ENCODE assay signal across 12 mouse cellular contexts in the genomic region with DNA sequence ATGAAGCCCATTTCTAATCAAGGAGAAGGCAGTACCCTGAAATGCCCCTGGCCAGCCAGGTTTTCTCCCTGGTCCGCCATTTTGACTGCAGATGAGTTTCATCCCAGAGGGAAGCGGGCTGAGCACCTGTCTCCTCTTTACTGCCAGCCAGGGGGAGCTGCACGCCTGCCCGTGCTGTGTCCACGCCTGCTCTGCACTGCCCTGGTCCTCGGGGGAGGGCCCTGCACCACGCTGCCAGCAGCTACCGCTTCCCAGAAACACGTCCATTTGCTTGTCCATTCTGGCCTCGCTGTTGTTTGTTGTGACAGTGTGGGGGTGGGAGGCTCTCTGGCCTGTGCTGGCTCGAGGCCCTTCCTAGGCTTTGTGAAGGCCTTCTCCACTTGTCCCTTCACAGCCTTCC. TPM values are rescaled to one million over a fixed set of nuclear protein-coding genes. Genes with fewer than 3 reads are reported as not detected.
A peak's percentile ranks its signal among the peaks of the same experiment; 100 is the strongest.
DNase-seq lines count a peak whose midpoint lies in the region; ATAC-seq and TF ChIP-seq lines count a peak whose summit lies in the region.
"Had no signal": no experiment of that assay in that cellular context is flagged by ENCODE, and none has a peak within 500 bp of the region (broad histone marks: within the 10 kb centered on the region; RNA-seq: fewer than 3 reads in every experiment).

No protein-coding gene starts in this region.

- no peak overlapping the region for H3K4me2 ChIP-seq in midbrain, embryonic 12.5 days (replicated peaks)
- H3K4me2 ChIP-seq in heart, embryonic 15.5 days: no peak overlapping the region
- no peak overlapping the region for H3K4me2 ChIP-seq in midbrain, postnatal 0 days (ENCODE audit: low read depth, low read length, poor library complexity, severe bottlenecking)
- H3K4me2 ChIP-seq: neural tube, embryonic 12.5 days had no signal

- peaks cover 98% of the 10 kb centered on the region for H3K36me3 ChIP-seq in midbrain, embryonic 12.5 days
- H3K36me3 ChIP-seq in midbrain, embryonic 10.5 days: peaks cover 100% of the 10 kb centered on the region
- peaks cover 80% of the 10 kb centered on the region for H3K36me3 ChIP-seq in heart, embryonic 15.5 days
- peaks cover 89% of the 10 kb centered on the region for H3K36me3 ChIP-seq in midbrain, postnatal 0 days (ENCODE audit: insufficient read depth, low read length)

- no peaks in the 10 kb centered on the region for H3K27me3 ChIP-seq in midbrain, embryonic 12.5 days
- no peaks in the 10 kb centered on the region for H3K27me3 ChIP-seq in midbrain, embryonic 10.5 days (ENCODE audit: low read depth, poor library complexity, severe bottlenecking)
- H3K27me3 ChIP-seq in heart, embryonic 15.5 days: no peaks in the 10 kb centered on the region
- no peaks in the 10 kb centered on the region for H3K27me3 ChIP-seq in midbrain, postnatal 0 days (ENCODE audit: insufficient read depth, low read length)
- H3K27me3 ChIP-seq: CH12.LX; neural tube, embryonic 12.5 days had no signal

- no peak overlapping the region for H3K4me3 ChIP-seq in midbrain, embryonic 12.5 days
- no peak overlapping the region for H3K4me3 ChIP-seq in midbrain, embryonic 10.5 days
- H3K4me3 ChIP-seq in heart, embryonic 15.5 days: no peak overlapping the region
- no peak overlapping the region for H3K4me3 ChIP-seq in midbrain, postnatal 0 days (ENCODE audit: low read depth, low read length)
- H3K4me3 ChIP-seq: neural tube, embryonic 12.5 days had no signal

- H3K9me3 ChIP-seq in midbrain, embryonic 12.5 days: no peaks in the 10 kb centered on the region
- H3K9me3 ChIP-seq in midbrain, embryonic 10.5 days (replicated peaks): no peaks in the 10 kb centered on the region
- H3K9me3 ChIP-seq in heart, embryonic 15.5 days (replicated peaks): no peaks in the 10 kb centered on the region
- no peaks in the 10 kb centered on the region for H3K9me3 ChIP-seq in midbrain, postnatal 0 days (ENCODE audit: low read length)
- H3K9me3 ChIP-seq: neural tube, embryonic 12.5 days had no signal

- ATAC-seq in frontal cortex, adult (ENCODE audit: low TSS enrichment): peak; percentile 24; the same call in 1 of the 2 replicates
- no peak for ATAC-seq in midbrain, embryonic 12.5 days (ENCODE audit: low FRiP score, low read depth)
- ATAC-seq in heart, embryonic 15.5 days (replicated peaks; ENCODE audit: insufficient number of reproducible peaks, insufficient read depth, low FRiP score, low read depth): no peak
- ATAC-seq in midbrain, postnatal 0 days (ENCODE audit: low FRiP score): peak; percentile 38; the same call in 1 of the 2 replicates
- no peak for ATAC-seq in granulocyte monocyte progenitor cell, adult 5-6 weeks (replicated peaks; ENCODE audit: poor library complexity, severe bottlenecking)

- H3K27ac ChIP-seq in midbrain, embryonic 12.5 days (replicated peaks): peak overlapping the region; percentile 0; the same call in 1 of the 2 replicates
- no peak overlapping the region for H3K27ac ChIP-seq in midbrain, embryonic 10.5 days (replicated peaks)
- 0 out of 2 replicates have a peak overlapping the region, but pooled peaks have one; percentile 6 for H3K27ac ChIP-seq in heart, embryonic 15.5 days
- H3K27ac ChIP-seq in midbrain, postnatal 0 days (ENCODE audit: low read depth, low read length): peak overlapping the region; percentile 43; the same call in 1 of the 2 replicates
- H3K27ac ChIP-seq: neural tube, embryonic 12.5 days had no signal

- peak; percentile 64 for TF ChIP-seq CTCF in midbrain, postnatal 0 days (IDR thresholded peaks at IDR 0.05)

- DNase-seq in frontal cortex, adult 2 months (ENCODE audit: extremely low spot score in 1 of 2, low spot score in 1 of 2): no peak
- no peak for DNase-seq in midbrain, embryonic 10.5 days (ENCODE audit: low spot score)
- DNase-seq in midbrain, postnatal 0 days (ENCODE audit: low spot score): peak; percentile 68
- no peak for DNase-seq in neural tube, embryonic 10.5 days (ENCODE audit: extremely low spot score, low spot score)
- DNase-seq: kidney, adult 9 months; thymus, postnatal 14 days had no signal

- 74% methylated on average over 11 of the region's 11 CpGs for WGBS in midbrain, embryonic 12.5 days
- WGBS in midbrain, embryonic 10.5 days: 69% methylated on average over 11 of the region's 11 CpGs
- WGBS in heart, embryonic 15.5 days: 53% methylated on average over 11 of the region's 11 CpGs
- 45% methylated on average over 11 of the region's 11 CpGs for WGBS in midbrain, postnatal 0 days

- H3K4me1 ChIP-seq in midbrain, embryonic 12.5 days: no peaks in the 10 kb centered on the region
- H3K4me1 ChIP-seq in midbrain, embryonic 10.5 days: peaks cover 9% of the 10 kb centered on the region; the same call in 1 of the 2 replicates
- H3K4me1 ChIP-seq in heart, embryonic 15.5 days (replicated peaks): peaks cover 29% of the 10 kb centered on the region
- no peaks in the 10 kb centered on the region for H3K4me1 ChIP-seq in midbrain, postnatal 0 days (ENCODE audit: insufficient read depth, low read length)
- H3K4me1 ChIP-seq: neural tube, embryonic 12.5 days had no signal

- H3K9ac ChIP-seq in midbrain, embryonic 12.5 days (replicated peaks): no peak overlapping the region
- H3K9ac ChIP-seq in heart, embryonic 15.5 days: no peak overlapping the region
- no peak overlapping the region for H3K9ac ChIP-seq in midbrain, postnatal 0 days (replicated peaks; ENCODE audit: low read length, poor library complexity, severe bottlenecking)
- H3K9ac ChIP-seq: neural tube, embryonic 12.5 days had no signal

RNA-seq across cellular contexts. Expression of a gene that starts 33.3 kb away (rescaled TPM):
- 48.2 and 56.4 TPM in 2 replicates for polyA plus RNA-seq in frontal cortex, adult 2 months (2012; rRNA removed)
- polyA plus RNA-seq in midbrain, embryonic 12.5 days (2016; fragmentation: Nextera tagmentation; extraction: Ambion mirVana): 28.7 and 29.7 TPM in 2 replicates
- polyA plus RNA-seq in midbrain, embryonic 10.5 days (2016; fragmentation: Nextera tagmentation; extraction: Ambion mirVana): 54.7 and 56.1 TPM in 2 replicates
- polyA plus RNA-seq in heart, embryonic 15.5 days (2015; fragmentation: Nextera tagmentation; extraction: Ambion mirVana): 102 and 108 TPM in 2 replicates
- total RNA-seq in midbrain, postnatal 0 days (2014; rRNA removed): 51.4 and 55.8 TPM in 2 replicates
- polyA plus RNA-seq in midbrain, postnatal 0 days (2015; fragmentation: Nextera tagmentation; extraction: Ambion mirVana): 50.2 and 52.2 TPM in 2 replicates
- total RNA-seq in granulocyte monocyte progenitor cell, adult 5-6 weeks (2014; fragmentation: Nextera tagmentation): 91.9 and 93.5 TPM in 2 replicates
- 21.8 and 23.8 TPM in 2 replicates for total RNA-seq in granulocyte monocyte progenitor cell, adult 5-6 weeks (2017)

Comparison
In these comparisons a context has a peak if more than half of its experiments do, and no peak if none do; other contexts are left out.
1. ATAC-seq: peak in frontal cortex, adult (single experiment) and midbrain, postnatal 0 days (single experiment); none in midbrain, embryonic 12.5 days (single experiment), heart, embryonic 15.5 days (single experiment) and granulocyte monocyte progenitor cell, adult 5-6 weeks (single experiment).